Mouse (Mus musculus): ENCODE data around the gene Rbck1.
"Not testable (repeated sequence)": the region's sequence is repeated elsewhere in the genome, so short reads cannot be mapped to it uniquely, and the experiment has no call there.

Gene Rbck1

GRCm38 (mm10) chr2:152294541-152294940 lies 37.9 kb downstream of the Rbck1 start:
- no peak for DNase-seq (ENCODE audit: low spot score)

GRCm38 (mm10) chr2:152293727-152294475 lies 38.6 kb downstream of the Rbck1 start, which contains the start of gene Tbc1d20:
Gene Tbc1d20, plus strand, starts transcription at chr2:152293828.
- peak; percentile 92 for DNase-seq (ENCODE audit: low spot score)

DNA sequence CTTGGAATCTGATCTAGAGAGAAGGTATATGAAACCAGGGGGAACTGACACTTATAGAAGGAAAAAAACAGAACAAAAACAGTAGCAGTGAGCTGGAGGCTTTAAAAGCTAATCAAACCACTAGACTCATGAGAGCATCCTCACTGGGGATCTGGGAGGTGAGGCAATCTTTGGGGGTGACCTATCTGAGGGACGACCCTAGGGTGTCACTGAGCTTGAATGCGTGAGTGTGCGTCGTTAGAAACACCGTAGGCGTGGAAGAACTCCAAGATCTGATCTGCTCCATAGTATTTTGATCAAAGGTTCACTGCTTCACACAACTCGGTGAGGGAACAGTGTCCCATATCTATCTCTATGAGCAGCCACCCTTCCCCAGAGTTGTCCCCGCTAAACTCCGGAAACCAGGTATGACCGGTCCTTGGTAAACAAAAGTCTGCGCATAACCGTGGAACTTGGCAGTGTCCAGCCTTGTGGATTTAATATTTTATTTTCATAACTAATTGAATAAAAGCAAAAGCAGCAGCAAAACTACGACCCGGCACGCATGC lies 39.2 kb downstream of the Rbck1 start:
- no peak for DNase-seq (ENCODE audit: low spot score)

DNA sequence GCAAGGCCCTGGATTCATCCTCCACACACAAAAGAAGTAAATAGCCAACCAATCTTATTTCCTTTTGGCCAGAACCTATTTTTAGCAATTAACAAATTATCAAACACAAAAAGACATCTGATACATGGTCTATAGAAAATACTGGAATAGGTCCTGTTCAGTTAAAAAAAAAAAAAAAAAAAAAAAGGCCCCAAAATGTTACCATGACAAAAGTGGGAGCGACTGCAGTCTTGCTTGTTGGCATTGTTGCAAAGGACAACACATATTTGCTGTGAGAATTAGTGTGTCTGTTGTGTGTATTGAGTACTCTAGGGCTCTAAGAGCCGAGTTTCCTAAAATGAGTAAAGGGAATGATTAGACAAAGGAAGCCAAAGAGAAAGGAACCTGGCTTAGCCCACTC lies 40.0 kb downstream of the Rbck1 start:
- DNase-seq (ENCODE audit: low spot score) = no peak

- not testable (repeated sequence) for DNase-seq (ENCODE audit: low spot score)
Observed at GRCm38 (mm10) chr2:152289623-152290022, 42.8 kb downstream of the Rbck1 start.

DNA sequence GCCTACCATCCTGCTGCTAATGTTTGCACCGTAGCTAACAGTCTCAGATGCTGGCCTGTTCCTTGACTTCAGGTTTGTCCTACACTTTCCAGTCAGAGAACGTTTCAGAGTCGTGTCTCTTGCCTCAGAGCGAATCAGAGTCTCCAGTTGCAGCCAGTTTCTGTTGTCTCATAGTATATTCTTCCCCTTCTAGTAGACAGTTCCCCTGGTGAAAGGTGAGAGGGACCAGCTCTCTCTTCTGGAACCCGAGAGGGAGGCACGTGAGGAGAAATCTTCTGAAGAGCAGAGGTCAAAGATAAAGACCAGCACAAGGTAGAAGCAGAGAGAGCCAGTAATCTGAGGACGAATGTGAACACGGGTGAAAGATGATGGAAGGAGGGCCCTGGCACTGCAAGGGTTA lies 44.4 kb downstream of the Rbck1 start:
- no peak for DNase-seq (ENCODE audit: low spot score)

DNA sequence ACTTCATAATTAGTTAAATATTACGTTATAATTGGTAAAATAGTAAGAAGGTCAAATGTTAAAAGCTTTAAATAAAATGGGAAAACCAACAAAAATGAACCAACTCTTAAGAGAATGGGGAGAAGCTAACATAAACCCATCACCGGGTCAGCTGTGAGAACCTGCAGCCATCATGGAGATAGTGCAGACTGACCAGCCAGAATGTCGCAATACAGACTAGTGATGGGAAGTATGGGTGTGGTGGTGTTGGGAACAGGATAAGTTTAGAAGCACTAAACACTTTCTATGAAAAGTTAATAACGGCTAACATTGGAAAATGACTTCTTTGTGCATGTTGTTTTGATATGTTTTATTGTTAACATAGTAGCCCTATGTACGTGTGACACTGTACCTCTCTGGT lies 44.9 kb downstream of the Rbck1 start:
- DNase-seq (ENCODE audit: low spot score) = no peak

- DNase-seq (ENCODE audit: low spot score) = no peak
Observed at GRCm38 (mm10) chr2:152281407-152281806, 51.0 kb downstream of the Rbck1 start.

DNA sequence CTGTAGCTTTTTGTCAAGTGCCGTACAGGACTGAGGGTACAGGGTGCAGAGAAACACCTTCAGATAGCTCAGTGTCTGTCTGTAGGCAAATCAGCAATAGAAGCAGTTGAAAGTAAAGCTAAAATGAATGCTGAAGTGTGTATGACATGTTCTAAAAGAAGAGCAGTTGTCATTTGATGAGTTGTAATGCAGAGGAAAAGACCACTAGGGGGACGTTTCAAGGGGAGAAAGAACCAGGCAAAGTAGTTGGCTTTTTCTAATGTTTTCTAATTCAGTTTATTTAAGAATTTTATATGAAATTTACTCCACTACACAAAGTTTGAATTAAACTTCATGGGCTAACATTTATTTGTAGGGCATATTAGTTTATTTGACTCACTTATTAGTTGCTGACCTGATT lies 58.8 kb downstream of the Rbck1 start:
- DNase-seq (ENCODE audit: low spot score) = no peak
